Mouse (Mus musculus): ENCODE measurements around the gene 1700001O22Rik.

DNA sequence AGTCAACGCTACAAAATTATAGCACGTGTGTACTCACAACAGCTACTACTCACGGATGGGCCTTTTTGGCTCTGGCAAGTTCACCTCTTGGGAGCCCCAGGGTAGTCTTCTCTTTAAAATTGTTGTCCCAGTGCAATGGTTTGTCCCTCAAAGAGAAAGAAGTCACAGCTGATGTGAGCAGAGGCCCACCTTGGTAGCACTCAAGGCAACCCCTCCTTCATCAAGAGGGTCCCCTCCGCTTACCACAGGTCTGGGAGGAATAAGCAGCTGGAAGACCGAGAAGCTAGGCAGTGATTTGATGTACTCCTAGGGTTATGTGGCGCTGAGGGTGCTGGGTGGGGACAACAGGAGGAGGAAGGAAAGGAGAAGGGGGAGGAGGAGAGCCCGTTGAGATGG is 2.8 kb downstream of the 1700001O22Rik start:
- no peak for TF ChIP-seq POLR2A (IDR thresholded peaks at IDR 0.05; ENCODE audit: insufficient read length, low read depth)
- no peak for TF ChIP-seq SRF (IDR thresholded peaks at IDR 0.05; ENCODE audit: control insufficient read depth, insufficient read length, low read depth)
- no peak for TF ChIP-seq USF1 (IDR thresholded peaks at IDR 0.05; ENCODE audit: low read depth)
- TF ChIP-seq MAX (IDR thresholded peaks at IDR 0.05; ENCODE audit: low read depth): no peak
- no peak for TF ChIP-seq MYOG (IDR thresholded peaks at IDR 0.05; ENCODE audit: control insufficient read depth in 1 of 3, insufficient read depth in 1 of 3, insufficient read length in 2 of 3, low read depth in 2 of 3)
- no peak for TF ChIP-seq REST (IDR thresholded peaks at IDR 0.05; ENCODE audit: insufficient read depth, insufficient read length)
- TF ChIP-seq E2F4 (IDR thresholded peaks at IDR 0.05; ENCODE audit: insufficient read depth): no peak
- no peak for TF ChIP-seq TCF12 (IDR thresholded peaks at IDR 0.05; ENCODE audit: insufficient read depth, poor library complexity, severe bottlenecking)

Data from myocyte (in vitro differentiated cells).